Mouse (Mus musculus): ENCODE results near the gene Pxt1. TPM values are rescaled to one million over a fixed set of nuclear protein-coding genes. Genes with fewer than 3 reads are reported as not detected.

Pxt1 gene
- polyA plus RNA-seq, 1 experiment, result not detected

DNA sequence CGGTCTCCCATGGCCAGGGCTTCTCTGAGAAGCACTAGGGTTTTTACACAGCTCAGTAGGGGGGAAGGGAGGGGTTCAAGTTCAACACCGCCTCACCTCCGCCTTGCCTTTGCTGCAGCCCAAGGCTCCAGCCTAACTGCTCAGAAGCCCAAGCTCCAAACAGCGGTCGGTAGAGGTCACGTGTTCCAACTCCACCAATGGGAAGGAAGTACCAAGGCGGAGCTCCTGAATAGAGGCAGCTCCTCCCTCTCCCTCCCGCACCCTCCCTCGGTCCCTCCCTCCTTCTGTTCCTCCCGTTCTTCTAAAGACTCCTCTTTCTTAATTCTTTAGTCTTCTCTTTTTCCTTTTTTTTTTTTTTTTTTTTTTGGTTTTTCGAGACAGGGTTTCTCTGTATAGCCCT lies 1.5 kb downstream of the Pxt1 start:
- Histone ChIP-seq H3K79me2 (ENCODE audit: control insufficient read depth, insufficient read depth) (no peaks in the 10 kb centered on the region), H3K4me2 (ENCODE audit: low read depth) (no peak overlapping the region), H3K27me3 (ENCODE audit: control insufficient read depth, insufficient read depth, insufficient read length) (no peaks in the 10 kb centered on the region), H3K36me3 (ENCODE audit: control insufficient read depth, insufficient read depth) (no peaks in the 10 kb centered on the region), H3ac (ENCODE audit: control insufficient read depth, insufficient read length) (no peak overlapping the region), H3K4me3 (no peak overlapping the region)
- TF ChIP-seq REST (IDR thresholded peaks at IDR 0.05; ENCODE audit: insufficient read depth, insufficient read length) (no peak), TCF12 (IDR thresholded peaks at IDR 0.05; ENCODE audit: insufficient read depth, poor library complexity, severe bottlenecking) (no peak), CEBPB (IDR thresholded peaks at IDR 0.05; ENCODE audit: insufficient read depth, poor library complexity, severe bottlenecking) (no peak), POLR2A (IDR thresholded peaks at IDR 0.05; ENCODE audit: insufficient read length, low read depth) (no peak), MYOD1 (IDR thresholded peaks at IDR 0.05; ENCODE audit: control insufficient read depth in 1 of 3, insufficient read length in 2 of 3, low read depth in 2 of 3) (no peak), E2F4 (IDR thresholded peaks at IDR 0.05; ENCODE audit: insufficient read depth) (no peak), SRF (IDR thresholded peaks at IDR 0.05; ENCODE audit: control insufficient read depth, insufficient read length, low read depth) (no peak), USF1 (IDR thresholded peaks at IDR 0.05; ENCODE audit: low read depth) (no peak)

- Histone ChIP-seq H3K4me3 (no peak overlapping the region), H3K79me2 (ENCODE audit: control insufficient read depth, insufficient read depth) (no peaks in the 10 kb centered on the region), H3ac (ENCODE audit: control insufficient read depth, insufficient read length) (no peak overlapping the region), H3K36me3 (ENCODE audit: control insufficient read depth, insufficient read depth) (no peaks in the 10 kb centered on the region), H3K4me2 (ENCODE audit: low read depth) (no peak overlapping the region), H3K27me3 (ENCODE audit: control insufficient read depth, insufficient read depth, insufficient read length) (no peaks in the 10 kb centered on the region)
- no peak for TF ChIP-seq CEBPB (IDR thresholded peaks at IDR 0.05; ENCODE audit: insufficient read depth, poor library complexity, severe bottlenecking)
- TF ChIP-seq E2F4 (IDR thresholded peaks at IDR 0.05; ENCODE audit: insufficient read depth), result no peak
- TF ChIP-seq REST (IDR thresholded peaks at IDR 0.05; ENCODE audit: insufficient read depth, insufficient read length), result no peak
- TF ChIP-seq POLR2A (IDR thresholded peaks at IDR 0.05; ENCODE audit: insufficient read length, low read depth), result no peak
- TF ChIP-seq MAX (IDR thresholded peaks at IDR 0.05; ENCODE audit: low read depth), result no peak
- no peak for TF ChIP-seq SRF (IDR thresholded peaks at IDR 0.05; ENCODE audit: control insufficient read depth, insufficient read length, low read depth)
- no peak for TF ChIP-seq TCF12 (IDR thresholded peaks at IDR 0.05; ENCODE audit: insufficient read depth, poor library complexity, severe bottlenecking)
- TF ChIP-seq POLR2AphosphoS2 (IDR thresholded peaks at IDR 0.05; ENCODE audit: insufficient read length, low read depth), result no peak
- no peak for TF ChIP-seq TCF3 (IDR thresholded peaks at IDR 0.05; ENCODE audit: insufficient read length, low read depth)
- TF ChIP-seq MYOD1 (IDR thresholded peaks at IDR 0.05; ENCODE audit: control insufficient read depth in 1 of 3, insufficient read length in 2 of 3, low read depth in 2 of 3), result no peak
- no peak for TF ChIP-seq USF1 (IDR thresholded peaks at IDR 0.05; ENCODE audit: low read depth)
- TF ChIP-seq MYOG (IDR thresholded peaks at IDR 0.05; ENCODE audit: control insufficient read depth in 1 of 3, insufficient read depth in 1 of 3, insufficient read length in 2 of 3, low read depth in 2 of 3), result no peak
These were observed 2.7 kb downstream of the Pxt1 start for GRCm38 (mm10) chr17:28940776-28941555.

GRCm38 (mm10) chr17:28936622-28937345 lies 6.9 kb downstream of the Pxt1 start:
- H3K4me2 ChIP-seq (ENCODE audit: low read depth), result no peak overlapping the region
- TF ChIP-seq TCF3 (IDR thresholded peaks at IDR 0.05; ENCODE audit: insufficient read length, low read depth) (no peak), USF1 (IDR thresholded peaks at IDR 0.05; ENCODE audit: low read depth) (no peak), REST (IDR thresholded peaks at IDR 0.05; ENCODE audit: insufficient read depth, insufficient read length) (no peak), MYOD1 (IDR thresholded peaks at IDR 0.05; ENCODE audit: control insufficient read depth in 1 of 3, insufficient read length in 2 of 3, low read depth in 2 of 3) (no peak), POLR2AphosphoS2 (IDR thresholded peaks at IDR 0.05; ENCODE audit: insufficient read length, low read depth) (no peak), POLR2A (IDR thresholded peaks at IDR 0.05; ENCODE audit: insufficient read length, low read depth) (no peak), TCF12 (IDR thresholded peaks at IDR 0.05; ENCODE audit: insufficient read depth, poor library complexity, severe bottlenecking) (no peak), E2F4 (IDR thresholded peaks at IDR 0.05; ENCODE audit: insufficient read depth) (no peak), MYOG (IDR thresholded peaks at IDR 0.05; ENCODE audit: control insufficient read depth in 1 of 3, insufficient read depth in 1 of 3, insufficient read length in 2 of 3, low read depth in 2 of 3) (no peak), MAX (IDR thresholded peaks at IDR 0.05; ENCODE audit: low read depth) (no peak)
- no peaks in the 10 kb centered on the region for H3K79me2 ChIP-seq (ENCODE audit: control insufficient read depth, insufficient read depth)
- no peaks in the 10 kb centered on the region for H3K36me3 ChIP-seq (ENCODE audit: control insufficient read depth, insufficient read depth)
- H3K4me3 ChIP-seq, result no peak overlapping the region
- H3ac ChIP-seq (ENCODE audit: control insufficient read depth, insufficient read length), result no peak overlapping the region
- H3K27me3 ChIP-seq (ENCODE audit: control insufficient read depth, insufficient read depth, insufficient read length), result no peaks in the 10 kb centered on the region

DNA sequence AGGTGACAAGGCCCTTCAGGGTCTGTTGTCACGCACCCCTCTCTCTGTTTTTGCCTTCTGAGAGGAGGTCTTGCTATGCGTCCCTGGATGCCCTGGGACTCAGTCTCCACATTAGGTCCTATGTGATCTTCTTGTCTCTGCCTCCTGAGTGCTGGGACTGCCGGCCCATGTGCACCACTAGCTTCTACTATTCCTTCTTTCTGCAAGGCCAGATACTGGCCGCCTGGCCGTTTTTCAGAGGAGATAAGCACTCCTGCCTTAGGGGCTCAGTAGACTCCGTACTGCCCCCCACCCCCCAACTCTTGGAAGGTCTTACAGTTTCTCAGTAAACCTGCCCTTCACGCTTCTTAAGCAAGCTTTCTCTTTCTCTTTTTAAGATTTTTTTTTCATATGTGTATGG lies 7.5 kb downstream of the Pxt1 start:
- Histone ChIP-seq H3K36me3 (ENCODE audit: control insufficient read depth, insufficient read depth) (no peaks in the 10 kb centered on the region), H3ac (ENCODE audit: control insufficient read depth, insufficient read length) (no peak overlapping the region)

More for the DNA sequence above, 7.5 kb downstream of the Pxt1 start:
- Histone ChIP-seq H3K27me3 (ENCODE audit: control insufficient read depth, insufficient read depth, insufficient read length) (no peaks in the 10 kb centered on the region), H3K4me2 (ENCODE audit: low read depth) (no peak overlapping the region), H3K4me3 (no peak overlapping the region), H3K79me2 (ENCODE audit: control insufficient read depth, insufficient read depth) (no peaks in the 10 kb centered on the region)
- TF ChIP-seq USF1 (IDR thresholded peaks at IDR 0.05; ENCODE audit: low read depth) (no peak), REST (IDR thresholded peaks at IDR 0.05; ENCODE audit: insufficient read depth, insufficient read length) (no peak), MYOD1 (IDR thresholded peaks at IDR 0.05; ENCODE audit: control insufficient read depth in 1 of 3, insufficient read length in 2 of 3, low read depth in 2 of 3) (no peak), POLR2A (IDR thresholded peaks at IDR 0.05; ENCODE audit: insufficient read length, low read depth) (no peak), TCF3 (IDR thresholded peaks at IDR 0.05; ENCODE audit: insufficient read length, low read depth) (no peak), E2F4 (IDR thresholded peaks at IDR 0.05; ENCODE audit: insufficient read depth) (no peak), POLR2AphosphoS2 (IDR thresholded peaks at IDR 0.05; ENCODE audit: insufficient read length, low read depth) (no peak)

All from myocyte (in vitro differentiated cells).